Mouse (Mus musculus) forebrain, postnatal 0 days (tissue): Measurements from ENCODE around the gene Sctr. TPM values are rescaled to one million over a fixed set of nuclear protein-coding genes. Genes with fewer than 3 reads are reported as not detected.

Experiments used
- ATAC-seq: fragments of 200-750 bp; cut with Nextera tagmentation; 2 replicates; pipeline ENCODE4 v1.8.0; 2017; ENCODE audit warnings: mild to moderate bottlenecking, moderate library complexity
- DNase-seq: peaks from one replicate; pipeline ENCODE4 v3.0.0-alpha.2; 2015
- H3K27ac ChIP-seq: fragments of 300-500 bp; sonication (generic); 2 replicates; pipeline ENCODE4 v1.5.1; 2014; ENCODE audit warnings: low read depth, mild to moderate bottlenecking, antibody characterized with exemption, low read length, moderate library complexity, mixed read lengths
- H3K27me3 ChIP-seq: fragments of 300-500 bp; sonication (generic); 2 replicates; pipeline ENCODE4 v1.6.1; 2014; ENCODE audit warnings: mild to moderate bottlenecking, low read length, mixed read lengths; ENCODE audit not compliant: insufficient read depth
- H3K36me3 ChIP-seq: fragments of 300-500 bp; sonication (generic); 2 replicates; pipeline ENCODE4 v1.6.1; 2014; ENCODE audit warnings: mild to moderate bottlenecking, moderate library complexity; ENCODE audit not compliant: insufficient read depth
- H3K4me1 ChIP-seq: fragments of 300-500 bp; sonication (generic); 2 replicates; pipeline ENCODE4 v1.6.1; 2014; ENCODE audit warnings: antibody characterized with exemption; ENCODE audit not compliant: insufficient read depth
- H3K4me2 ChIP-seq: fragments of 300-500 bp; sonication (generic); 2 replicates; pipeline ENCODE4 v1.6.1; 2014; ENCODE audit warnings: low read depth, mild to moderate bottlenecking, moderate library complexity
- H3K4me3 ChIP-seq: fragments of 300-500 bp; sonication (generic); 2 replicates; pipeline ENCODE4 v1.5.1; 2014; ENCODE audit warnings: low read depth, low read length, mixed read lengths
- H3K9ac ChIP-seq: fragments of 300-500 bp; sonication (generic); 2 replicates; pipeline ENCODE4 v1.6.1; 2014; ENCODE audit warnings: mild to moderate bottlenecking
- H3K9me3 ChIP-seq: fragments of 300-500 bp; sonication (generic); 2 replicates; pipeline ENCODE4 v1.6.1; 2016; ENCODE audit warnings: low read length
- CTCF ChIP-seq: sonication (generic); IDR thresholded peaks from 2 replicates; pipeline ENCODE4 v1.5.1; 2016; ENCODE audit warnings: antibody characterized with exemption, control low read depth, low read depth
- WGBS: fragments of 180-500 bp; shearing (Covaris S2); extraction: QIAGEN DNeasy Blood & Tissue Kit; methylation state at CpG from one replicate; pipeline ENCODE4 v1.1.7; 2014; 5-methylcytosine and 5-hydroxymethylcytosine counted together
- polyA plus RNA-seq: library from polyadenylated mRNA; unstranded; fragments of >200 nt; fragmentation: Nextera tagmentation; extraction: Ambion mirVana; gene quantifications from 2 replicates; pipeline ENCODE4 v1.2.1, GENCODE M21; 2015
- total RNA-seq: library from RNA; depleted of rRNA; stranded (reverse); fragments of >200 nt; gene quantifications from 2 replicates; pipeline ENCODE4 v1.2.3, GENCODE M21; 2014; rRNA removed

The Sctr gene
- total RNA-seq (0.92 and 1.1 TPM in 2 replicates), polyA plus RNA-seq (0.31 and 1.1 TPM in 2 replicates)

- 2% methylated on average over 38 of the region's 39 CpGs for WGBS
These were observed at the start of gene Sctr for GRCm38 (mm10) chr1:120006844-120007790. Sctr (plus strand) TSS chr1:120006894.

GRCm38 (mm10) chr1:119957716-119958222 lies 48.9 kb upstream of the Sctr start:
- Histone ChIP-seq H3K9me3 (no peaks in the 10 kb centered on the region), H3K27me3 (no peaks in the 10 kb centered on the region), H3K4me1 (no peaks in the 10 kb centered on the region), H3K4me2 (no peak overlapping the region), H3K4me3 (no peak overlapping the region), H3K9ac (no peak overlapping the region), H3K36me3 (no peaks in the 10 kb centered on the region), H3K27ac (no peak overlapping the region)
- ATAC-seq (peak; percentile 85), DNase-seq (peak; percentile 75)
- no peak for TF ChIP-seq CTCF
- 46% methylated on average over 9 of the region's 9 CpGs for WGBS

More at GRCm38 (mm10) chr1:120006844-120007790, at the start of gene Sctr:
- Histone ChIP-seq H3K4me3 (peak within 1 kb of the TSS; percentile 34), H3K27ac (no peak within 1 kb of the TSS), H3K9ac (0 out of 2 replicates have a peak within 1 kb of the TSS, but pooled peaks have one; percentile 35), H3K36me3 (no peaks in the 10 kb centered on the region), H3K4me1 (0 out of 2 replicates have a peak, but pooled peaks cover 3% of the 10 kb centered on the region), H3K9me3 (no peaks in the 10 kb centered on the region), H3K27me3 (peaks cover 4% of the 10 kb centered on the region; the same call in 1 of the 2 replicates), H3K4me2 (peak within 1 kb of the TSS; percentile 71)
- peak; percentile 22 for DNase-seq
- TF ChIP-seq CTCF: no peak
- peak; percentile 78 for ATAC-seq

- WGBS: 96% methylated on average over 4 of the region's 4 CpGs
- no peak for TF ChIP-seq CTCF
- Histone ChIP-seq H3K9me3 (no peaks in the 10 kb centered on the region), H3K36me3 (no peaks in the 10 kb centered on the region), H3K27me3 (no peaks in the 10 kb centered on the region), H3K27ac (no peak overlapping the region), H3K4me1 (no peaks in the 10 kb centered on the region), H3K4me2 (no peak overlapping the region), H3K4me3 (no peak overlapping the region), H3K9ac (no peak overlapping the region)
- ATAC-seq (peak; percentile 16; the same call in 1 of the 2 replicates), DNase-seq (no peak)
These were observed 47.2 kb upstream of the Sctr start for GRCm38 (mm10) chr1:119959464-119959863.

DNA sequence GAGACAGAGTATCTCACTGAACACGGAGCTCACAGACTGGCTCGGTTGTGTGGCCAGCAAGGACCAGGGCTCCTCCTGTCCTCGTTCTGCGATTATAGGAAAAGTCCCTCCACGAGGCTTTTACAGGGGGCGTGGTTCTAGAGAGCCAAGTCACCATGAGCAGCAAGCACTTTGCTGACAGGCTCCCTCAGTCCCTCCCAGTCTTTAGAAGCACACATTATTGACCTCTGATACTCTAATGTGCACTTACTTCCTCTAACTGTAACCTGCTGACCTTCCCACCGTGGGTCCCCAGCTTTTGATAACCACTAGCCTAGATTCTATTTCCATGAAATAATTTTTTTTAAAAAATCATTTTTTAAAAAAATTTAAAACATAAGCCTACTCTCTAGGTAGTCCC lies 46.8 kb upstream of the Sctr start:
- H3K4me2 ChIP-seq: no peak overlapping the region
- no peak overlapping the region for H3K27ac ChIP-seq
- no peaks in the 10 kb centered on the region for H3K9me3 ChIP-seq
- no peaks in the 10 kb centered on the region for H3K36me3 ChIP-seq
- ATAC-seq: no peak
- no peaks in the 10 kb centered on the region for H3K4me1 ChIP-seq
- no peak overlapping the region for H3K9ac ChIP-seq
- H3K27me3 ChIP-seq: no peaks in the 10 kb centered on the region
- no peak for DNase-seq
- WGBS: 74% methylated on average over 7 of the region's 7 CpGs
- no peak for TF ChIP-seq CTCF
- H3K4me3 ChIP-seq: no peak overlapping the region

- Histone ChIP-seq H3K9ac (no peak overlapping the region), H3K9me3 (no peaks in the 10 kb centered on the region), H3K4me2 (no peak overlapping the region), H3K27ac (no peak overlapping the region), H3K36me3 (no peaks in the 10 kb centered on the region), H3K27me3 (no peaks in the 10 kb centered on the region), H3K4me3 (no peak overlapping the region), H3K4me1 (no peaks in the 10 kb centered on the region)
- ATAC-seq: no peak
- 63% methylated on average over 12 of the region's 12 CpGs for whole genome bisulfite sequencing
- DNase-seq: no peak
- no peak for TF ChIP-seq CTCF
These were observed 40.7 kb upstream of the Sctr start for GRCm38 (mm10) chr1:119965804-119966514.

DNA sequence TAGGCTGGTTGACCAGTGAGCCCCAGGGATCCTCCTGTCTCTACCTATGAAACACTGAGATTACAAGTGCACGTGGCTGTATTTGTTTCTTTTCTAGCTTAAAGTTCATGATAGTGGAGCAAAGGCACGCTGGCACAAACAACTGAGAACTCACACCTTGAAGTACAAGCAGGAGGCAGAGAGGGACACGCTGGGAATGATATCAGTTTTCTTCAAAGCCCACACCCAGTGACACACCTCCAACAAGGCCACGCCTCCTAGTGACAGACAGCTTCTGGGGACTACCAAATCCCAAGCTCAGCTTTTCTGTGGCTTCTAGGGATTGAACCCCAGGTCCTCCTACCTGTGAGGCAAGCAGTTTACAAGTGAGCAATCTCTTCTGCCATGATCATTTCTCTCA lies 33.6 kb upstream of the Sctr start:
- Histone ChIP-seq H3K27ac (no peak overlapping the region), H3K4me1 (no peaks in the 10 kb centered on the region), H3K27me3 (no peaks in the 10 kb centered on the region), H3K4me3 (no peak overlapping the region), H3K4me2 (no peak overlapping the region), H3K36me3 (no peaks in the 10 kb centered on the region), H3K9me3 (no peaks in the 10 kb centered on the region), H3K9ac (no peak overlapping the region)
- no peak for DNase-seq
- WGBS: 47% methylated on average over 4 of the region's 4 CpGs
- ATAC-seq: no peak
- no peak for TF ChIP-seq CTCF

DNA sequence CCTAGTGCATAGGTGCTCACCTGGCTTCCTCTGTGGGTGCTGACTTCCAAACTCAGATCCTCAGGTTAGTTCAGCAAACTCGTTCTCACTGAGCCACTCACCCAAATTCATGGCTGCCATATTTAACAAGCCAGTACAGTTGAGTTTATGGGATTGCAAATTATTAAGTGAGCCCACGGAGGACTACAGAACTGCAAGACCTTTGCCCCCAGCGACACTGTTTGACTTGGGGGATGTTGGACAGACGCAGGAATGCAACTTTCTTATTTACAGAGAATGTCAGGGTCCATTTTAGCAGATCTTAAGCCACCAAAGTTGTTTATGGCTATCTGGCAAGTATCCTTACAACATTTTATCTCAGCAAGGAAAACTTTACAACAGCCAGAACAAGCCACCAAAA lies 31.6 kb upstream of the Sctr start:
- H3K36me3 ChIP-seq: no peaks in the 10 kb centered on the region
- H3K27ac ChIP-seq: no peak overlapping the region
- H3K4me3 ChIP-seq: no peak overlapping the region
- no peak for TF ChIP-seq CTCF
- no peaks in the 10 kb centered on the region for H3K27me3 ChIP-seq
- no peaks in the 10 kb centered on the region for H3K4me1 ChIP-seq
- WGBS: 80% methylated on average over 4 of the region's 4 CpGs
- peaks cover 2% of the 10 kb centered on the region; the same call in 1 of the 2 replicates for H3K9me3 ChIP-seq
- H3K9ac ChIP-seq: no peak overlapping the region
- ATAC-seq (no peak), DNase-seq (no peak)
- no peak overlapping the region for H3K4me2 ChIP-seq
